Mouse (Mus musculus): ENCODE measurements around the gene Litaf. TPM values are rescaled to one million over a fixed set of nuclear protein-coding genes. Genes with fewer than 3 reads are reported as not detected.

Gene Litaf
- total and polyA plus RNA-seq, 2 experiments from 2014 or later, result 20.5 to 22.4 TPM

DNA sequence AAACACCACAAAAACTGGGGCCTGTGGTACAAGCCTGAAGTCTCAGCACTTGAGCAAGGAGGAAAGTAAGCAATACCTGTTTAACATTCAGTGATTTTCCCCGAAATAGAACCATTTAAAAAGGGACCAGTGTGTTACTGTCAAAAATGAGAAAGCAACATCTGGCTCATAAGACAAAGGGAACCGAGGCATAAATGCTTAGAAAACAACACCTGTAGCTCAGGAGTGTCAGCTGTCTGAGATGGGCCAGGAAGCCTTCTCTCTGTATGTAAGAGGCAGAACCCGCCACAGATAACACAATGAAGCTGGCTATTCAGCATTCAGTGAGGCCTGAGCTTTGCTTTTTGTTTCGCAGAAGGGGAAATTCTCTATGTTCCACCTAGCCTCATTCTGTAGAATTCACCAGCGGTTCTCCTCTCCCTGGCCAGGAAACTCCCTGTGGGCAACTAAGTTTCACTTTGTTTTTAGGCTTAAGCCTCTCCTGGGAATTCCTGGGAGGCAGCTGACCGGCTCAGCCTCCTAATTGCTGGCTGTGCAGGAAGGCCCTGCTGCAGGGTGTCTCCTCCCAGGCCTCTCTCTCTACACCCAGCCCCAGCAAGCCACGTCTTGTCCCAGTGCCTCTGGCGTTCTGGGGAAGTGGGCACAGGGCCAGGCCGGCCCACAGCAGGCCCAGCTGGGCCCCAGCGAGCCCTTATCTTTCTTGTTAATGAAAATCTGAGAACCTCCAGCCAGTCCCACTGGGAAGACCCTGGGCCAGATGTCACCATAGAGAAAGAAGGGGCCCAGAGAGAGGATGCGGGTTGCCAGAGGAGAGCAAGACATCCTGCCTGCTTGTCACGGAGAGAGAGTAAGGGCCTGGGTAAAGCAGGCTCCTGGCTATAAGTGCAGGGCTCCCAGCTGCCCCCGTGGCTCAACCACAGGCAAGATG lies 2.9 kb downstream of the Litaf start:
- H3K9ac ChIP-seq (replicated peaks; ENCODE audit: low read length, poor library complexity, severe bottlenecking), result no peak overlapping the region
- 19% methylated on average over 13 of the region's 13 CpGs for WGBS
- no peak overlapping the region; the same call in 1 of the 2 replicates for H3K4me2 ChIP-seq (ENCODE audit: low read depth, low read length, poor library complexity, severe bottlenecking)
- DNase-seq (ENCODE audit: low spot score) (peak; percentile 72), ATAC-seq (ENCODE audit: low FRiP score) (no peak)
- no peaks in the 10 kb centered on the region for H3K27me3 ChIP-seq (ENCODE audit: insufficient read depth, low read length)
- H3K36me3 ChIP-seq (ENCODE audit: insufficient read depth, low read length), result no peaks in the 10 kb centered on the region
- H3K4me3 ChIP-seq (ENCODE audit: low read depth, low read length), result no peak overlapping the region
- H3K4me1 ChIP-seq (ENCODE audit: insufficient read depth, low read length), result peaks cover 12% of the 10 kb centered on the region
- peak overlapping the region; percentile 49; the same call in 1 of the 2 replicates for H3K27ac ChIP-seq (ENCODE audit: low read depth, low read length)
- no peaks in the 10 kb centered on the region for H3K9me3 ChIP-seq (ENCODE audit: low read length)
- no peak for TF ChIP-seq CTCF (IDR thresholded peaks at IDR 0.05)

DNA sequence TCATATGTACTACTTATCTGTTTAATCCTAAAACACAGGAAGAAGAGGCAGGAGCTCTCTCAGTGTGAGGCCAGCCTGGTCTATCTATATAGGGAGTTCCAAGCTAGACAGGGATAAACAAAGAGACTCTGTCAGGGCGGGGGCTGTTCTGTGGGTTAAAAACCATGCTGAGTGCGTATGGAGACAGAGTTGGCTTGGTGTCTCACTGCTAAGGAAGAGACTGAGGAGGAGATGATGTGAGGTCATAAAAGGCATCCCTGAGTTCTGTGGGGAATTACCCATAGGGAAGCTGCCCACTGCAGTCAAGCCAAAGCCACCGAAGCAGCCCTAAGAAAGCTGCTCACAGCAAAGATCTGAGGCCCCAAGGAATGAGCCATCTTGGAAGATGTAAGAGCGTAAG lies 5.3 kb downstream of the Litaf start, which contains the start of gene Snn:
Gene Snn, plus strand, starts transcription at position 301 of the 400 bp plus-strand sequence.
- 85% methylated on average over 4 of the region's 4 CpGs for WGBS
- H3K9ac ChIP-seq (replicated peaks; ENCODE audit: low read length, poor library complexity, severe bottlenecking), result no peak within 1 kb of the TSS
- no peak for TF ChIP-seq CTCF (IDR thresholded peaks at IDR 0.05)
- ATAC-seq (ENCODE audit: low FRiP score) (no peak), DNase-seq (ENCODE audit: low spot score) (no peak)
- no peak within 1 kb of the TSS for H3K4me3 ChIP-seq (ENCODE audit: low read depth, low read length)
- no peaks in the 10 kb centered on the region for H3K27me3 ChIP-seq (ENCODE audit: insufficient read depth, low read length)
- no peak within 1 kb of the TSS for H3K4me2 ChIP-seq (ENCODE audit: low read depth, low read length, poor library complexity, severe bottlenecking)
- H3K36me3 ChIP-seq (ENCODE audit: insufficient read depth, low read length), result no peaks in the 10 kb centered on the region
- H3K4me1 ChIP-seq (ENCODE audit: insufficient read depth, low read length), result peaks cover 3% of the 10 kb centered on the region; the same call in 1 of the 2 replicates
- no peak within 1 kb of the TSS for H3K27ac ChIP-seq (ENCODE audit: low read depth, low read length)
- H3K9me3 ChIP-seq (ENCODE audit: low read length), result no peaks in the 10 kb centered on the region

DNA sequence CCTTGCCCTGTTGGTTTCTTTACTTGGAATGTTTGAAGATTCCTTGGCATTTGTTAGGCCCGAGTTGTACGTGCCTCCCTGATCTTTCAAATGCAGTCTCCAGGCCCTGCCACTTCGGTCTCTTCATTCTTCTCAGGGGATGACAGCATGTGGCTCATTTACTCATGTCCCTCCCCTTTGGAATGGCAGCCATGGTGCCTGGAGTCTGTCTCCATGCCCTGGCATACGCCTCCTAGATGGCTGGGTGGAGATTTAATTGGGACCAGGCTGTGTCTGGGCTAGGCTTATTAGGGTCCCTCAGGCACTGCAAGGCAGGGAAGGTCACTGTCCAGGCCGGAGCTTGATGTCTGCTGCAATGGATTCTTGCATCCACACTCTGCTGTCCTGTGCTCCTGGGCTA lies 10.0 kb downstream of the Litaf start:
- Histone ChIP-seq H3K4me3 (ENCODE audit: low read depth, low read length) (no peak overlapping the region), H3K36me3 (ENCODE audit: insufficient read depth, low read length) (no peaks in the 10 kb centered on the region)
- ATAC-seq (ENCODE audit: low FRiP score), result no peak

DNA sequence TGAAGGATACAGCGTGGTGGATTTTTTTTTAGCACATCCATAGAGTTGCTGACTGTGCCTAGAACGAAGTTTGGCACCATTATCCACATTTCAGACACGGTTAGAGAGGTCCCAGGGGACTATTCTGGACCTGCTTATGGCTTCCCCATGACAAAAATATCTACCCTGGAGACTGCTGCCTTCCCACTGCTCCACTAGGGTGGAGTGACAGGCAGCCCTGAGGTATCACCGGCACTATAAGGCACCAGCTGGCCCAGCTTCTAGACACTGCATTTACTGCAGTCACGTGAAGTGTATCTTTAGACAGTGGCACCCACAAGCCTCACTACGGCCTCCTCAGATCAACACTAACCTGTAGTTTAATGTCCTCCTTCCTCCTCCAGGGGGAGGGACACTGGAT lies 11.1 kb downstream of the Litaf start:
- Histone ChIP-seq H3K9me3 (ENCODE audit: low read length) (no peaks in the 10 kb centered on the region), H3K4me3 (ENCODE audit: low read depth, low read length) (no peak overlapping the region), H3K4me1 (ENCODE audit: insufficient read depth, low read length) (no peaks in the 10 kb centered on the region), H3K27ac (ENCODE audit: low read depth, low read length) (no peak overlapping the region), H3K4me2 (ENCODE audit: low read depth, low read length, poor library complexity, severe bottlenecking) (no peak overlapping the region), H3K36me3 (ENCODE audit: insufficient read depth, low read length) (no peaks in the 10 kb centered on the region), H3K9ac (replicated peaks; ENCODE audit: low read length, poor library complexity, severe bottlenecking) (no peak overlapping the region), H3K27me3 (ENCODE audit: insufficient read depth, low read length) (no peaks in the 10 kb centered on the region)
- no peak for TF ChIP-seq CTCF (IDR thresholded peaks at IDR 0.05)
- WGBS, result 85% methylated on average over 6 of the region's 6 CpGs
- no peak for DNase-seq (ENCODE audit: low spot score)
- ATAC-seq (ENCODE audit: low FRiP score), result no peak

More for the DNA sequence above, 10.0 kb downstream of the Litaf start:
- no peaks in the 10 kb centered on the region for H3K27me3 ChIP-seq (ENCODE audit: insufficient read depth, low read length)
- H3K9ac ChIP-seq (replicated peaks; ENCODE audit: low read length, poor library complexity, severe bottlenecking), result no peak overlapping the region
- H3K4me1 ChIP-seq (ENCODE audit: insufficient read depth, low read length), result no peaks in the 10 kb centered on the region
- H3K27ac ChIP-seq (ENCODE audit: low read depth, low read length), result no peak overlapping the region
- DNase-seq (ENCODE audit: low spot score), result no peak
- no peaks in the 10 kb centered on the region for H3K9me3 ChIP-seq (ENCODE audit: low read length)
- WGBS, result 67% methylated on average over 5 of the region's 5 CpGs
- H3K4me2 ChIP-seq (ENCODE audit: low read depth, low read length, poor library complexity, severe bottlenecking), result no peak overlapping the region
- TF ChIP-seq CTCF (IDR thresholded peaks at IDR 0.05), result no peak

DNA sequence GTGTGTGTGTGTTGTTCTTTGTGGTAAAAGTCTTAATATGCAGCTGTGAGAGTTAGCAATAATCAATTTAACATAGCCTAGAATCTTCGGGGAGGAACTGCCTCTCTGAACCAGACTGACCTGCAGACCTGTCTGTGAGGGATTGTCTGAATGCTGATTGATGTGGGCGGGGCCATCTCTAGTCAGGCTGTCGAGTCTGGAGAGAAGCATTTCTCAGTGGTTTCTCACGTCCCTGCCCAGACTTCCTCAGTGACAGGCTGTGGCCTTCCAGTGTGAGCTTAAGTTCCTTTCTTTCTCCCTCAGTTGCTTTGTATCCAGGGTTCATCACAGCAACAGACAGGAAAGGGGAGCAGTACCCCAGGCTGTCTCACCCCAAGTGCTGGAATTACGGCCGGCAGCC lies 11.5 kb downstream of the Litaf start:
- no peak overlapping the region for H3K4me3 ChIP-seq (ENCODE audit: low read depth, low read length)
- no peaks in the 10 kb centered on the region for H3K9me3 ChIP-seq (ENCODE audit: low read length)
- TF ChIP-seq CTCF (IDR thresholded peaks at IDR 0.05), result no peak
- H3K27ac ChIP-seq (ENCODE audit: low read depth, low read length), result no peak overlapping the region
- no peaks in the 10 kb centered on the region for H3K36me3 ChIP-seq (ENCODE audit: insufficient read depth, low read length)
- H3K27me3 ChIP-seq (ENCODE audit: insufficient read depth, low read length), result no peaks in the 10 kb centered on the region
- H3K9ac ChIP-seq (replicated peaks; ENCODE audit: low read length, poor library complexity, severe bottlenecking), result no peak overlapping the region
- ATAC-seq (ENCODE audit: low FRiP score) (no peak), DNase-seq (ENCODE audit: low spot score) (no peak)
- no peak overlapping the region for H3K4me2 ChIP-seq (ENCODE audit: low read depth, low read length, poor library complexity, severe bottlenecking)
- no peaks in the 10 kb centered on the region for H3K4me1 ChIP-seq (ENCODE audit: insufficient read depth, low read length)
- 68% methylated on average over 6 of the region's 6 CpGs for WGBS

DNA sequence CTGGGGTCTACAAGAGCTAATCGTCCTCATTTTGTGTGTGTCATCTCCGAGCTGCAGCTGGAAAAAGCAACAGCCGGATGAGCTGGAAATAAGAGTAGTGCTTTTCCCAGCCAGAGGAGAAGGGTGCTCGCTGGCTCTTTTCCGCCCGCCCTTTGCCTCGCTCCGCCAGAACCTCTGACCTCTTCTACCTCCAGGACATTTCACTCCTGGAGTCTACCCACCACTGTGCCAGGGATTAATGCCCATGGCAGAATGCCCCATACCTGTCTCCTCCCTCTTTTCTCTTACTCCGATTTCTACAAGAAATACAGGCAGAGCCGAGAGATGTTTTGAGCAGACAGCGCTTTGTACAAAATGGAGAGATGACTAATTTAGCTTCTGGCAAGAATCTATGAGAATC lies 14.8 kb downstream of the Litaf start:
- Histone ChIP-seq H3K27ac (ENCODE audit: low read depth, low read length) (no peak overlapping the region), H3K4me2 (ENCODE audit: low read depth, low read length, poor library complexity, severe bottlenecking) (no peak overlapping the region), H3K4me3 (ENCODE audit: low read depth, low read length) (no peak overlapping the region), H3K27me3 (ENCODE audit: insufficient read depth, low read length) (no peaks in the 10 kb centered on the region), H3K9ac (replicated peaks; ENCODE audit: low read length, poor library complexity, severe bottlenecking) (no peak overlapping the region), H3K4me1 (ENCODE audit: insufficient read depth, low read length) (no peaks in the 10 kb centered on the region), H3K9me3 (ENCODE audit: low read length) (no peaks in the 10 kb centered on the region), H3K36me3 (ENCODE audit: insufficient read depth, low read length) (no peaks in the 10 kb centered on the region)
- no peak for TF ChIP-seq CTCF (IDR thresholded peaks at IDR 0.05)
- 93% methylated on average over 11 of the region's 11 CpGs for WGBS
- DNase-seq (ENCODE audit: low spot score), result no peak
- no peak for ATAC-seq (ENCODE audit: low FRiP score)
